Mouse (Mus musculus) testis, adult 2 months (tissue): Measurements from ENCODE around the gene Marveld3.

Experiments used
- CTCF ChIP-seq: fragments of 200-500 bp; IDR thresholded peaks from 2 replicates; pipeline ENCODE4 v1.5.1; 2012; ENCODE audit warnings: low read depth, mild to moderate bottlenecking, inconsistent platforms, low read length, moderate library complexity; ENCODE audit not compliant: control insufficient read depth, insufficient read depth, insufficient replicate concordance
- POLR2A ChIP-seq: fragments of 200-500 bp; IDR thresholded peaks from 2 replicates; pipeline ENCODE4 v1.6.1; 2012; ENCODE audit warnings: low read depth, mild to moderate bottlenecking, inconsistent platforms, low read length, moderate library complexity; ENCODE audit not compliant: control insufficient read depth

DNA sequence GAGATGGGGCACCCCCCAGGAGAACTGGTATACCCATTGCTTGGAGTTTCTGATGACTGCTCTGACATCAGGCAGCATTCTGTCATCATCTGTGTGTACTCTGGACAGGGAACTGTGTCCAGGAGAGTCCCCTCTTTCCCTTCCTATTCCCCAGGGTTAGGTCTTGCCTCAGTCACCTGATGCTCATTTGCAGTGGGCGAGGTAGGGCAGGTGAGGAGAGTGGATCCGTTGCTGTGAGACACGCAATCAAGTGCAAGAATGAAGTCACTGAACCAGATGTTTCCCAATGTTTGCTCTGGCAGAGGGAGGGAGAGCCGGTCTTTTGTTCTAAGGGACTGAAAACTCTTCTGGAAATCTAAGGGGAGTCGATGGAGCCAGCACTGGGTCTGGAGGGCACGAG lies 17.3 kb upstream of the Marveld3 start:
- TF ChIP-seq POLR2A, result no peak
- TF ChIP-seq CTCF, result no peak
